5 mouse cellular contexts compared by ENCODE assay signal in genomic region chr2:19716388-19716787, GRCm38 (mm10).
"Had no signal": no experiment of that assay in that cellular context is flagged by ENCODE, and none has a peak within 500 bp of the region (broad histone marks: within the 10 kb centered on the region; RNA-seq: fewer than 3 reads in every experiment).

No protein-coding gene starts in this region.

- H3K36me3 ChIP-seq: kidney, embryonic 15.5 days; limb, embryonic 12.5 days; liver, embryonic 12.5 days; midbrain, embryonic 13.5 days; neural tube, embryonic 12.5 days had no signal

- H3K27me3 ChIP-seq: kidney, embryonic 15.5 days; limb, embryonic 12.5 days; liver, embryonic 12.5 days; midbrain, embryonic 13.5 days; neural tube, embryonic 12.5 days had no signal

- H3K4me3 ChIP-seq: liver, embryonic 12.5 days; midbrain, embryonic 13.5 days; neural tube, embryonic 12.5 days had no signal

- H3K9ac ChIP-seq: kidney, embryonic 15.5 days; limb, embryonic 12.5 days; liver, embryonic 12.5 days; midbrain, embryonic 13.5 days; neural tube, embryonic 12.5 days had no signal

- H3K4me1 ChIP-seq: limb, embryonic 12.5 days; midbrain, embryonic 13.5 days; neural tube, embryonic 12.5 days had no signal

- H3K27ac ChIP-seq: kidney, embryonic 15.5 days; limb, embryonic 12.5 days; liver, embryonic 12.5 days; midbrain, embryonic 13.5 days; neural tube, embryonic 12.5 days had no signal

- H3K9me3 ChIP-seq: kidney, embryonic 15.5 days; limb, embryonic 12.5 days; liver, embryonic 12.5 days; midbrain, embryonic 13.5 days; neural tube, embryonic 12.5 days had no signal
